15 mouse cellular contexts compared by ENCODE assay signal in the genomic region with DNA sequence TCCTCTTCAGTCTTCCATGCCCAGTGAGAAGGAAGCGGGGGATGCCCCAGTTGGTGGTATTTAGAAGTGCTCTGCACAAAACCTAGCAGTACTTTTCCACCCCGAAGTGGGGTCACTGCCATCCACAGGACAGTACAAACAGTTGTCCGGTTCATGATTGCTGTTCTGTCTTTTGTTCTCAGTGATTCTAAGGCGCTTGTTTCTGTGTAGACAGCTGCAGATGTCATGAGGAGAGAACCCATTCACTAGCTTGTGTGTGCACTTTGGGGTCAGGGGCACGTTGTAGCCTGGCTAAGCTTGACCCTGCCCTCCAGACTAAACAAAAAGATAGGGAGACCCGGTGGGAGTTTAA. TPM values are rescaled to one million over a fixed set of nuclear protein-coding genes. Genes with fewer than 3 reads are reported as not detected.
DNase-seq lines count a peak whose midpoint lies in the region; ATAC-seq and TF ChIP-seq lines count a peak whose summit lies in the region.
"Had no signal": no experiment of that assay in that cellular context is flagged by ENCODE, and none has a peak within 500 bp of the region (broad histone marks: within the 10 kb centered on the region; RNA-seq: fewer than 3 reads in every experiment).

No protein-coding gene starts in this region.

- no peak for DNase-seq in hindbrain, embryonic 11.5 days (ENCODE audit: low spot score)
- DNase-seq in lung, postnatal 0 days (ENCODE audit: low spot score) = no peak
- no peak for DNase-seq in embryonic facial prominence, embryonic 10.5 days (ENCODE audit: low spot score)
- DNase-seq in embryonic facial prominence, embryonic 14.5 days (ENCODE audit: low spot score) = no peak
- DNase-seq: cerebellum, postnatal 36 days; gastrocnemius, postnatal 36 days; kidney, adult 2 months; right cerebral cortex, postnatal 14 days had no signal

- no peaks in the 10 kb centered on the region for H3K9me3 ChIP-seq in hindbrain, embryonic 11.5 days (ENCODE audit: control insufficient read depth, low read length)
- no peaks in the 10 kb centered on the region for H3K9me3 ChIP-seq in hindbrain, embryonic 13.5 days
- H3K9me3 ChIP-seq in lung, embryonic 15.5 days = no peaks in the 10 kb centered on the region
- no peaks in the 10 kb centered on the region for H3K9me3 ChIP-seq in lung, postnatal 0 days (ENCODE audit: low read length)
- no peaks in the 10 kb centered on the region for H3K9me3 ChIP-seq in embryonic facial prominence, embryonic 10.5 days
- no peaks in the 10 kb centered on the region for H3K9me3 ChIP-seq in embryonic facial prominence, embryonic 14.5 days (ENCODE audit: control insufficient read depth, low read length)
- H3K9me3 ChIP-seq: liver, embryonic 15.5 days had no signal

- ATAC-seq in hindbrain, embryonic 11.5 days (ENCODE audit: low FRiP score) = no peak
- ATAC-seq in hindbrain, embryonic 13.5 days (ENCODE audit: low FRiP score) = no peak
- no peak for ATAC-seq in lung, embryonic 15.5 days (ENCODE audit: borderline replicate concordance, extremely low read depth, low FRiP score, low TSS enrichment)
- ATAC-seq in lung, postnatal 0 days = no peak
- no peak for ATAC-seq in embryonic facial prominence, embryonic 14.5 days (ENCODE audit: low read depth)
- ATAC-seq in inflammation-experienced regulatory T-cells, adult 6 months = no peak
- ATAC-seq: forebrain, embryonic 14.5 days; Patski had no signal

- no peak overlapping the region for H3K4me2 ChIP-seq in hindbrain, embryonic 11.5 days (replicated peaks; ENCODE audit: low read depth, low read length)
- no peak overlapping the region for H3K4me2 ChIP-seq in hindbrain, embryonic 13.5 days
- H3K4me2 ChIP-seq in lung, embryonic 15.5 days = peak overlapping the region; percentile 35
- no peak overlapping the region for H3K4me2 ChIP-seq in lung, postnatal 0 days (replicated peaks; ENCODE audit: low read depth, low read length)
- H3K4me2 ChIP-seq in embryonic facial prominence, embryonic 14.5 days (ENCODE audit: low read depth, low read length) = peak overlapping the region; percentile 9; the same call in 1 of the 2 replicates
- H3K4me2 ChIP-seq: liver, embryonic 15.5 days had no signal

- WGBS in hindbrain, embryonic 11.5 days = 39% methylated on average over 6 of the region's 6 CpGs
- 37% methylated on average over 6 of the region's 6 CpGs for WGBS in hindbrain, embryonic 13.5 days
- WGBS in lung, embryonic 15.5 days = 32% methylated on average over 6 of the region's 6 CpGs
- 37% methylated on average over 6 of the region's 6 CpGs for WGBS in lung, postnatal 0 days
- WGBS in embryonic facial prominence, embryonic 10.5 days = 36% methylated on average over 6 of the region's 6 CpGs
- WGBS in embryonic facial prominence, embryonic 14.5 days = 32% methylated on average over 6 of the region's 6 CpGs

- no peak for TF ChIP-seq CTCF in lung, postnatal 0 days (IDR thresholded peaks at IDR 0.05)

- H3K9ac ChIP-seq in hindbrain, embryonic 11.5 days (ENCODE audit: low read depth, low read length) = 0 out of 2 replicates have a peak overlapping the region, but pooled peaks have one; percentile 4
- H3K9ac ChIP-seq in hindbrain, embryonic 13.5 days = no peak overlapping the region
- H3K9ac ChIP-seq in lung, embryonic 15.5 days = no peak overlapping the region
- no peak overlapping the region for H3K9ac ChIP-seq in lung, postnatal 0 days (replicated peaks; ENCODE audit: low read depth)
- H3K9ac ChIP-seq in embryonic facial prominence, embryonic 14.5 days (ENCODE audit: low read depth, low read length) = no peak overlapping the region
- H3K9ac ChIP-seq: liver, embryonic 15.5 days had no signal

- H3K27me3 ChIP-seq in hindbrain, embryonic 11.5 days (ENCODE audit: control insufficient read depth, insufficient read depth, low read length) = no peaks in the 10 kb centered on the region
- no peaks in the 10 kb centered on the region for H3K27me3 ChIP-seq in hindbrain, embryonic 13.5 days
- no peaks in the 10 kb centered on the region for H3K27me3 ChIP-seq in lung, embryonic 15.5 days
- no peaks in the 10 kb centered on the region for H3K27me3 ChIP-seq in lung, postnatal 0 days (replicated peaks; ENCODE audit: insufficient read depth, low read length)
- H3K27me3 ChIP-seq in embryonic facial prominence, embryonic 10.5 days (replicated peaks; ENCODE audit: low read depth, poor library complexity, severe bottlenecking) = peaks cover 17% of the 10 kb centered on the region; the same call in 1 of the 2 replicates
- H3K27me3 ChIP-seq in embryonic facial prominence, embryonic 14.5 days (replicated peaks; ENCODE audit: control insufficient read depth, insufficient read depth, low read length) = no peaks in the 10 kb centered on the region
- H3K27me3 ChIP-seq: CH12.LX; liver, embryonic 15.5 days; Patski had no signal

- H3K4me1 ChIP-seq in hindbrain, embryonic 11.5 days (replicated peaks; ENCODE audit: control insufficient read depth, insufficient read depth, low read length) = peaks cover 9% of the 10 kb centered on the region
- peaks cover 32% of the 10 kb centered on the region for H3K4me1 ChIP-seq in hindbrain, embryonic 13.5 days (replicated peaks)
- H3K4me1 ChIP-seq in lung, embryonic 15.5 days = peaks cover 29% of the 10 kb centered on the region
- H3K4me1 ChIP-seq in lung, postnatal 0 days (ENCODE audit: insufficient read depth, low read depth, low read length) = peaks cover under 1% of the 10 kb centered on the region; the same call in 1 of the 2 replicates
- H3K4me1 ChIP-seq in embryonic facial prominence, embryonic 10.5 days = peaks cover 71% of the 10 kb centered on the region
- H3K4me1 ChIP-seq in embryonic facial prominence, embryonic 14.5 days (ENCODE audit: control insufficient read depth, insufficient read depth, low read length) = peaks cover 24% of the 10 kb centered on the region
- H3K4me1 ChIP-seq: liver, embryonic 15.5 days had no signal

- TF ChIP-seq EP300 in lung, postnatal 0 days (IDR thresholded peaks at IDR 0.05) = no peak

- H3K4me3 ChIP-seq in hindbrain, embryonic 11.5 days (ENCODE audit: low read depth, low read length) = no peak overlapping the region
- H3K4me3 ChIP-seq in hindbrain, embryonic 13.5 days = no peak overlapping the region
- H3K4me3 ChIP-seq in lung, embryonic 15.5 days = peak overlapping the region; percentile 9; the same call in 1 of the 2 replicates
- no peak overlapping the region for H3K4me3 ChIP-seq in lung, postnatal 0 days (ENCODE audit: low read depth, low read length)
- H3K4me3 ChIP-seq in embryonic facial prominence, embryonic 10.5 days = peak overlapping the region; percentile 37
- no peak overlapping the region for H3K4me3 ChIP-seq in embryonic facial prominence, embryonic 14.5 days (ENCODE audit: low read depth, low read length)
- H3K4me3 ChIP-seq: liver, embryonic 15.5 days had no signal

- H3K27ac ChIP-seq in hindbrain, embryonic 11.5 days (ENCODE audit: low read depth, low read length) = no peak overlapping the region
- H3K27ac ChIP-seq in hindbrain, embryonic 13.5 days = no peak overlapping the region
- H3K27ac ChIP-seq in lung, embryonic 15.5 days = peak overlapping the region; percentile 67
- H3K27ac ChIP-seq in lung, postnatal 0 days (ENCODE audit: low read length) = no peak overlapping the region
- peak overlapping the region; percentile 82 for H3K27ac ChIP-seq in embryonic facial prominence, embryonic 10.5 days (replicated peaks)
- H3K27ac ChIP-seq in embryonic facial prominence, embryonic 14.5 days (replicated peaks; ENCODE audit: low read depth, low read length) = no peak overlapping the region
- H3K27ac ChIP-seq: liver, embryonic 15.5 days had no signal

- H3K36me3 ChIP-seq in hindbrain, embryonic 11.5 days (ENCODE audit: control insufficient read depth, insufficient read depth, low read length) = no peaks in the 10 kb centered on the region
- no peaks in the 10 kb centered on the region for H3K36me3 ChIP-seq in hindbrain, embryonic 13.5 days
- no peaks in the 10 kb centered on the region for H3K36me3 ChIP-seq in lung, embryonic 15.5 days
- H3K36me3 ChIP-seq in lung, postnatal 0 days (ENCODE audit: insufficient read depth, low read length) = no peaks in the 10 kb centered on the region
- H3K36me3 ChIP-seq in embryonic facial prominence, embryonic 10.5 days (replicated peaks) = no peaks in the 10 kb centered on the region
- no peaks in the 10 kb centered on the region for H3K36me3 ChIP-seq in embryonic facial prominence, embryonic 14.5 days (ENCODE audit: control insufficient read depth, insufficient read depth, low read length)
- H3K36me3 ChIP-seq: liver, embryonic 15.5 days had no signal

RNA-seq across cellular contexts. Expression of gene Prr15, which starts 52.3 kb away (rescaled TPM):
- 0.36 and 0.86 TPM in 2 replicates for polyA plus RNA-seq in hindbrain, embryonic 11.5 days (2014; fragmentation: Nextera tagmentation; extraction: Ambion mirVana)
- polyA plus RNA-seq in hindbrain, embryonic 13.5 days (2015; fragmentation: Nextera tagmentation; extraction: Ambion mirVana) = 0.92 and 1.1 TPM in 2 replicates
- polyA plus RNA-seq in lung, embryonic 15.5 days (2015; fragmentation: Nextera tagmentation; extraction: Ambion mirVana) = 3.7 and 3.9 TPM in 2 replicates
- polyA plus RNA-seq in lung, postnatal 0 days (2015; fragmentation: Nextera tagmentation; extraction: Ambion mirVana) = 6.8 and 7.6 TPM in 2 replicates
- 2.9 and 3.6 TPM in 2 replicates for polyA plus RNA-seq in embryonic facial prominence, embryonic 10.5 days (2016; fragmentation: Nextera tagmentation; extraction: Ambion mirVana)
- 2.7 and 4.5 TPM in 2 replicates for polyA plus RNA-seq in embryonic facial prominence, embryonic 14.5 days (2014; fragmentation: Nextera tagmentation; extraction: Ambion mirVana)
- under 1 TPM in 2 of 3 experiments, not detected in 1; 0.39 to 0.59 TPM for polyA plus RNA-seq in inflammation-experienced regulatory T-cells, adult 6 months (2017; shearing (Covaris generic))

Comparison
In these comparisons a context has a peak if more than half of its experiments do, and no peak if none do; other contexts are left out.
1. H3K27ac ChIP-seq: peak in lung, embryonic 15.5 days (single experiment) and embryonic facial prominence, embryonic 10.5 days (single experiment); none in hindbrain, embryonic 11.5 days (single experiment), hindbrain, embryonic 13.5 days (single experiment), lung, postnatal 0 days (single experiment) and embryonic facial prominence, embryonic 14.5 days (single experiment).
2. H3K4me2 ChIP-seq: peak in lung, embryonic 15.5 days (single experiment) and embryonic facial prominence, embryonic 14.5 days (single experiment); none in hindbrain, embryonic 11.5 days (single experiment), hindbrain, embryonic 13.5 days (single experiment) and lung, postnatal 0 days (single experiment).
3. H3K4me3 ChIP-seq: peak in lung, embryonic 15.5 days (single experiment) and embryonic facial prominence, embryonic 10.5 days (single experiment); none in hindbrain, embryonic 11.5 days (single experiment), hindbrain, embryonic 13.5 days (single experiment), lung, postnatal 0 days (single experiment) and embryonic facial prominence, embryonic 14.5 days (single experiment).